Mouse (Mus musculus) cortical plate, adult 2 months (tissue): ENCODE results near the gene Dhx37.

Source experiments
- CTCF ChIP-seq: fragments of 200-500 bp; IDR thresholded peaks from 2 replicates; pipeline ENCODE4 v1.5.1; 2011; ENCODE audit warnings: mild to moderate bottlenecking, control low read depth, low read length; ENCODE audit not compliant: insufficient read depth; ENCODE audit errors: extremely low read depth
- POLR2A ChIP-seq: fragments of 200-500 bp; IDR thresholded peaks from 2 replicates; pipeline ENCODE4 v1.6.1; 2011; ENCODE audit warnings: mild to moderate bottlenecking, low read length, control low read depth; ENCODE audit not compliant: insufficient read depth; ENCODE audit errors: extremely low read depth

DNA sequence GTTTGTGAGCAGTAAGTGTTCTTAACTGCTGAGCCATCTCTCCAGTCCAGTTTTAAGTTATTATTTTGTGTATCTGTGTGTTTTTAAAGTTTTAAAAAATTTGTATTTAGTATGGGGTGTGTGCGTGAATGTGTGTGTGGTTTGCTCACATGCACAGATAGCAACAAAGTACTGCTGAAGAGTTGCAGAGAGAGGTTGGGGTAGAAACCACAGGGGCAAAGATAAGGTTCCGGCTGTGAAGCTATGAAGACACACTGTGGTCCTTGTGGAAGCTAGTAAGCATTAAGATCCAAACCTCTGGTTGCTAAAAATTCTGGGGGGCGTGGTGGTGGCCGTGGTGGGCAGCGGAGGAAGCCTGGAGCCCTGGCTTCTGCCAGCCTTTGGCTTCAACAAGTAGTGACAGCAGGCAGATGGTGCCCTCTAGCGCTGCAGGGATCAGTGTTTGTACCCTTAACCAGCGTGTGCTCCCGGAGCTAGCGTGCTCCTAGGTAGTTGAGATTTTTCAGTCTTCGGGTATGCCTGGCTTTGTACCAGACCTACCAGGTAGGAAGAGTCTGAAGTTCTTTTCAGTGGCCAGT is 28.0 kb upstream of the Dhx37 start:
- TF ChIP-seq POLR2A (no peak), CTCF (peak; percentile 72)
